14 mouse cellular contexts compared by ENCODE assay signal in the genomic region with DNA sequence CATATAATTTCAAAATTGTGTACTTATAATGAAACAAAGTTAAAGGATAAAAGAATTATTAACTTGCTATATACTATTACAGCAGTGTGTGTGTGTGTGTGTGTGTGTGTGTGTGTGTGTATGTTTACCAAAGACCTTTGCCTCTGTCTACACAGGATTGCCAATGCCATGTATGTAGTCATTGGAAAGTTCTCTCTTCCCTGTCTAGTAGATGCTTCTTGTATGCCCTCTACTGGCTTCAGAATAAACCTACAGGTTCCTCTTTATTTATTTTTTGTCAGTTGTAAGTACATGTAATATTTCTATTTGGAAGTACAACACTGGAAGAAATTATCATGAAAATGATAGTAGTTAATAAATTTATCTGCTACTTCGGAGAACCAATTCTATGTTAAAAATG.
DNase-seq lines count a peak whose midpoint lies in the region; ATAC-seq and TF ChIP-seq lines count a peak whose summit lies in the region.
"Had no signal": no experiment of that assay in that cellular context is flagged by ENCODE, and none has a peak within 500 bp of the region (broad histone marks: within the 10 kb centered on the region; RNA-seq: fewer than 3 reads in every experiment).

No protein-coding gene starts in this region.

- TF ChIP-seq POLR2A in brain, embryonic 14.5 days (IDR thresholded peaks at IDR 0.05; ENCODE audit: borderline replicate concordance, extremely low read depth, insufficient read depth, insufficient read length, poor library complexity, severe bottlenecking): no peak

- H3K27ac ChIP-seq in forebrain, embryonic 11.5 days (ENCODE audit: low read depth, low read length): no peak overlapping the region
- no peak overlapping the region for H3K27ac ChIP-seq in forebrain, embryonic 10.5 days
- H3K27ac ChIP-seq in hindbrain, postnatal 0 days: no peak overlapping the region
- H3K27ac ChIP-seq: liver, embryonic 15.5 days had no signal

- ATAC-seq in forebrain, embryonic 11.5 days (replicated peaks; ENCODE audit: low FRiP score): 0 out of 2 replicates have a peak, but pooled peaks have one; percentile 36
- peak; percentile 71 for ATAC-seq in hindbrain, postnatal 0 days
- ATAC-seq in inflammation-experienced regulatory T-cells, adult 6 months: no peak

- 0 out of 2 replicates have a peak, but pooled peaks have one; percentile 20 for TF ChIP-seq CTCF in brain, embryonic 14.5 days (IDR thresholded peaks at IDR 0.05; ENCODE audit: borderline replicate concordance, extremely low read depth, insufficient read depth, insufficient read length)
- peak; percentile 68 for TF ChIP-seq CTCF in hindbrain, postnatal 0 days (IDR thresholded peaks at IDR 0.05; ENCODE audit: low read depth)

- no peaks in the 10 kb centered on the region for H3K9me3 ChIP-seq in forebrain, embryonic 11.5 days (ENCODE audit: control insufficient read depth, low read length)
- H3K9me3 ChIP-seq in forebrain, embryonic 10.5 days: no peaks in the 10 kb centered on the region
- H3K9me3 ChIP-seq in hindbrain, postnatal 0 days (ENCODE audit: low read length): no peaks in the 10 kb centered on the region
- H3K9me3 ChIP-seq: liver, embryonic 15.5 days had no signal

- H3K4me3 ChIP-seq in forebrain, embryonic 11.5 days (ENCODE audit: low read depth, low read length): no peak overlapping the region
- H3K4me3 ChIP-seq in forebrain, embryonic 10.5 days: no peak overlapping the region
- H3K4me3 ChIP-seq in hindbrain, postnatal 0 days (ENCODE audit: low read length): no peak overlapping the region
- H3K4me3 ChIP-seq: liver, embryonic 15.5 days; myocyte had no signal

- no peak for DNase-seq in forebrain, embryonic 11.5 days (ENCODE audit: low spot score)
- no peak for DNase-seq in forebrain, embryonic 10.5 days (ENCODE audit: extremely low spot score, low spot score)
- DNase-seq in 3T3-L1 (ENCODE audit: low read depth, low spot score): peak; percentile 66
- DNase-seq in brain, embryonic 14.5 days (ENCODE audit: low read depth): peak; percentile 81
- DNase-seq in hindbrain, postnatal 0 days (ENCODE audit: low spot score): peak; percentile 75
- DNase-seq in kidney, postnatal 4 days: no peak
- DNase-seq in kidney, adult 9 months: no peak
- DNase-seq: adrenal gland, adult 8-10 months; cerebellum, postnatal 36 days; gastrocnemius, postnatal 10 days; heart, postnatal 36 days had no signal

- 82% methylated on average over 1 of the region's 1 CpGs for WGBS in forebrain, embryonic 11.5 days
- 86% methylated on average over 1 of the region's 1 CpGs for WGBS in forebrain, embryonic 10.5 days
- 70% methylated on average over 1 of the region's 1 CpGs for WGBS in hindbrain, postnatal 0 days

- no peaks in the 10 kb centered on the region for H3K4me1 ChIP-seq in forebrain, embryonic 11.5 days (replicated peaks; ENCODE audit: control insufficient read depth, insufficient read depth, low read length)
- H3K4me1 ChIP-seq in forebrain, embryonic 10.5 days: no peaks in the 10 kb centered on the region
- H3K4me1 ChIP-seq in hindbrain, postnatal 0 days (ENCODE audit: insufficient read depth, low read length): no peaks in the 10 kb centered on the region
- H3K4me1 ChIP-seq: liver, embryonic 15.5 days had no signal

- no peak overlapping the region for H3K9ac ChIP-seq in forebrain, embryonic 11.5 days (ENCODE audit: low read length)
- no peak overlapping the region for H3K9ac ChIP-seq in hindbrain, postnatal 0 days (replicated peaks; ENCODE audit: low read length)
- H3K9ac ChIP-seq: liver, embryonic 15.5 days had no signal

- no peaks in the 10 kb centered on the region for H3K36me3 ChIP-seq in forebrain, embryonic 11.5 days (ENCODE audit: control insufficient read depth, insufficient read depth, low read length)
- no peaks in the 10 kb centered on the region for H3K36me3 ChIP-seq in forebrain, embryonic 10.5 days (replicated peaks)
- no peaks in the 10 kb centered on the region for H3K36me3 ChIP-seq in hindbrain, postnatal 0 days (ENCODE audit: insufficient read depth, low read length)
- H3K36me3 ChIP-seq: liver, embryonic 15.5 days had no signal

- H3K4me2 ChIP-seq in forebrain, embryonic 11.5 days (ENCODE audit: low read depth, low read length, severe bottlenecking): no peak overlapping the region
- H3K4me2 ChIP-seq in hindbrain, postnatal 0 days (ENCODE audit: low read depth, low read length): no peak overlapping the region
- H3K4me2 ChIP-seq: liver, embryonic 15.5 days had no signal

- H3K27me3 ChIP-seq in forebrain, embryonic 11.5 days (ENCODE audit: control insufficient read depth, insufficient read depth, low read length): no peaks in the 10 kb centered on the region
- H3K27me3 ChIP-seq in forebrain, embryonic 10.5 days (ENCODE audit: poor library complexity, severe bottlenecking): no peaks in the 10 kb centered on the region
- no peaks in the 10 kb centered on the region for H3K27me3 ChIP-seq in hindbrain, postnatal 0 days (ENCODE audit: insufficient read depth, low read length)
- H3K27me3 ChIP-seq: liver, embryonic 15.5 days had no signal

Comparison
In these comparisons a context has a peak if more than half of its experiments do, and no peak if none do; other contexts are left out.
1. DNase-seq: peak in 3T3-L1 (single experiment), brain, embryonic 14.5 days (single experiment) and hindbrain, postnatal 0 days (single experiment); none in forebrain, embryonic 11.5 days (single experiment), forebrain, embryonic 10.5 days (single experiment), kidney, postnatal 4 days (0 of 2) and kidney, adult 9 months (single experiment).